Mouse (Mus musculus) midbrain, postnatal 0 days (tissue): ENCODE results near the gene Ina. TPM values are rescaled to one million over a fixed set of nuclear protein-coding genes. Genes with fewer than 3 reads are reported as not detected.

Experiments used
- ATAC-seq: fragments of 200-750 bp; cut with Nextera tagmentation; 2 replicates; pipeline ENCODE4 v1.8.0; 2017; ENCODE audit warnings: moderate number of reproducible peaks, mild to moderate bottlenecking, moderate TSS enrichment, moderate library complexity; ENCODE audit not compliant: low FRiP score
- DNase-seq: peaks from one replicate; pipeline ENCODE4 v3.0.0-alpha.2; 2015; ENCODE audit warnings: low spot score
- H3K27ac ChIP-seq: fragments of 300-500 bp; sonication (generic); 2 replicates; pipeline ENCODE4 v1.5.1; 2014; ENCODE audit warnings: low read depth, mild to moderate bottlenecking, low read length, mixed read lengths
- H3K27me3 ChIP-seq: fragments of 300-500 bp; sonication (generic); 2 replicates; pipeline ENCODE4 v1.6.1; 2014; ENCODE audit warnings: low read length, control low read depth, mixed read lengths; ENCODE audit not compliant: insufficient read depth
- H3K36me3 ChIP-seq: fragments of 300-500 bp; sonication (generic); 2 replicates; pipeline ENCODE4 v1.6.1; 2014; ENCODE audit warnings: low read length, control low read depth, mixed read lengths; ENCODE audit not compliant: insufficient read depth
- H3K4me1 ChIP-seq: fragments of 300-500 bp; sonication (generic); 2 replicates; pipeline ENCODE4 v1.6.1; 2014; ENCODE audit warnings: mild to moderate bottlenecking, control low read depth, antibody characterized with exemption, low read length, mixed read lengths; ENCODE audit not compliant: insufficient read depth
- H3K4me2 ChIP-seq: fragments of 300-500 bp; sonication (generic); 2 replicates; pipeline ENCODE4 v1.6.1; 2014; ENCODE audit warnings: low read depth, mild to moderate bottlenecking, low read length, mixed read lengths; ENCODE audit not compliant: poor library complexity, severe bottlenecking
- H3K4me3 ChIP-seq: fragments of 300-500 bp; sonication (generic); 2 replicates; pipeline ENCODE4 v1.5.1; 2014; ENCODE audit warnings: low read depth, mild to moderate bottlenecking, low read length, moderate library complexity
- H3K9ac ChIP-seq: fragments of 300-500 bp; sonication (generic); replicated peaks from 2 replicates; pipeline ENCODE4 v1.6.1; 2014; ENCODE audit warnings: mild to moderate bottlenecking, low read length, moderate library complexity, mixed read lengths; ENCODE audit not compliant: poor library complexity, severe bottlenecking
- H3K9me3 ChIP-seq: fragments of 300-500 bp; sonication (generic); 2 replicates; pipeline ENCODE4 v1.6.1; 2016; ENCODE audit warnings: low read length, control low read depth
- CTCF ChIP-seq: IDR thresholded peaks from 2 replicates; pipeline ENCODE4 v1.5.1; 2016; ENCODE audit warnings: antibody characterized with exemption, mild to moderate bottlenecking
- WGBS: fragments of 180-500 bp; shearing (Covaris S2); extraction: QIAGEN DNeasy Blood & Tissue Kit; methylation state at CpG from one replicate; pipeline ENCODE4 v1.1.7; 2014; 5-methylcytosine and 5-hydroxymethylcytosine counted together
- polyA plus RNA-seq: library from polyadenylated mRNA; unstranded; fragments of >200 nt; fragmentation: Nextera tagmentation; extraction: Ambion mirVana; gene quantifications from 2 replicates; pipeline ENCODE4 v1.2.1, GENCODE M21; 2015
- total RNA-seq: library from RNA; depleted of rRNA; stranded (reverse); fragments of >200 nt; gene quantifications from 2 replicates; pipeline ENCODE4 v1.2.3, GENCODE M21; 2014

The Ina gene
- total and polyA plus RNA-seq, 2 experiments from 2014 or later = 229 to 310 TPM

DNA sequence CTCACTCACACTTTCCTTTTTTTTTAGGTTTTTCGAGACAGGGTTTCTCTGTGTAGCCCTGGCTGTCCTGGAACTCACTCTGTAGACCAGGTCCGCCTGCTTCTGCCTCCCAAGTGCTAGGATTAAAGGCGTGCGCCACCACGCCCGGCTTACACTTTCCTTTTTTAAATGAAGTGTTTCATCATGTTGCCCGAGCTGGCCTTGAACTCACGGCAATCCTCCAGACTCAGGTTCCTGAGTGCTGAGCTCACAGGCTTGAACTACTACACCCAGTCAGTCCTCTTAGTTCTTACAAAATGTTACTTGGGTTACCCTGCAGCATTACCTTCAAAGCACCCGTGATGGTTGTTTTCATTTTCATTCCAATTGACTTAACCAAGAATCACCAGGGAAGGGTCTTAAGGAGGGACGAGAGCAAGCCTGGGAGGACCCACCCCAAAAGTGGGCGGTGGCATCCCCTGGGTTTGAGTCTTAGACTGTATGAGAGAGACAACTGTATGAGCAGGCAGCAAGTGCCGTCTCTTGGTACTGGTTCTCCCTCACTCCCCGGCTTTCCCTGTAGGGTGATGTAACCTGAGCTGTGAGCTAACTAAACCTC, 32.8 kb downstream of the Ina start:
- Histone ChIP-seq H3K9ac (no peak overlapping the region), H3K4me3 (no peak overlapping the region), H3K36me3 (peaks cover 19% of the 10 kb centered on the region), H3K27ac (no peak overlapping the region), H3K4me2 (no peak overlapping the region), H3K4me1 (peaks cover 4% of the 10 kb centered on the region; the same call in 1 of the 2 replicates), H3K9me3 (no peaks in the 10 kb centered on the region), H3K27me3 (no peaks in the 10 kb centered on the region)
- ATAC-seq = no peak
- 89% methylated on average over 13 of the region's 13 CpGs for WGBS
- no peak for DNase-seq
- no peak for TF ChIP-seq CTCF

DNA sequence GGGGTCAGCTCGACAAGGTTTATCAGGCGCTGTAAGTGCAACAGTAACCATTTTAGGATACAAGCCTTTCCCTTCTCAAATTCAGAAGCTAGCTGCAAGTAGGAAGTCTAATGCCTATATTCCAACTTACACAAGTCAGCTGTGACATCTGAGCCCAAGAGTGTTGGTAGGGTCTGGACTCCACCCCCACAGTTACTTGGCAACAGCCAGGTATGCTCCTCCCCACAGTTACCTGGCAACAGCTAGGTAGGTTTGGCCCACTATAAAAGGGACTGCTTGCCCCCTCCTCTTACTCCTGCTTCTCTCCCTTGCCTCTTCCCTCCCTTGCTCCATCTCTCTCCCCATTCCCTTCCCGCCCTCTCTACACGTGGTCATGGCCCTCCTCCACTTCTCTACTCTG, 34.6 kb downstream of the Ina start:
- Histone ChIP-seq H3K9ac (no peak overlapping the region), H3K4me1 (peaks cover 4% of the 10 kb centered on the region; the same call in 1 of the 2 replicates), H3K4me2 (peak overlapping the region; percentile 77; the same call in 1 of the 2 replicates), H3K9me3 (no peaks in the 10 kb centered on the region), H3K27ac (no peak overlapping the region), H3K36me3 (peaks cover 16% of the 10 kb centered on the region), H3K27me3 (no peaks in the 10 kb centered on the region; the same call in 1 of the 2 replicates), H3K4me3 (no peak overlapping the region)
- 65% methylated on average over 4 of the region's 4 CpGs for WGBS
- TF ChIP-seq CTCF = no peak
- DNase-seq (no peak), ATAC-seq (no peak)

DNA sequence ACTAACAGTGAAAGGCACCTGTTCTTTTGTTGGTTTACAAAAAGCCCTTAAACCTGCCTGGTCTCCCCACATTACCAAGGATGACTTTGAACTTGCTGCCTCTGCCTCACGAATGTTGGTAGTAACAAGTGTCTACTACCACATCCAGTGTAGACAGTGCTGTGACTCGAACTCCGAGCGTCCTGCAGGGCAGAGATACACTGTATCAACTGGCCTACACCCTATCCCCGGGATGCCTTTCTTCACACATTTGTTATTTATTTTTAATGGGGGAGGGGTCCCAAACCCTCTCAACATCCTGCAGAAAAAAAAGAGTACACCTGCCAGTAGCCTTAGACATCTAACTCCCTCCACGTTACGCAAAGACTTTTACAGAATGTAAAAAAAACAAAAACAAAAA, 35.3 kb downstream of the Ina start:
- peaks cover 4% of the 10 kb centered on the region; the same call in 1 of the 2 replicates for H3K4me1 ChIP-seq
- H3K9ac ChIP-seq = peak overlapping the region; percentile 90
- H3K36me3 ChIP-seq = peaks cover 16% of the 10 kb centered on the region
- H3K4me2 ChIP-seq = peak overlapping the region; percentile 77
- WGBS = 7% methylated on average over 7 of the region's 7 CpGs
- peak overlapping the region; percentile 97 for H3K4me3 ChIP-seq
- H3K27ac ChIP-seq = no peak overlapping the region
- no peaks in the 10 kb centered on the region for H3K9me3 ChIP-seq
- DNase-seq = no peak
- no peak for TF ChIP-seq CTCF
- H3K27me3 ChIP-seq = no peaks in the 10 kb centered on the region; the same call in 1 of the 2 replicates
- no peak for ATAC-seq

- Histone ChIP-seq H3K36me3 (peaks cover 14% of the 10 kb centered on the region), H3K9ac (peak within 1 kb of the TSS; percentile 90), H3K4me2 (peak within 1 kb of the TSS; percentile 77), H3K4me3 (peak within 1 kb of the TSS; percentile 97), H3K27me3 (no peaks in the 10 kb centered on the region; the same call in 1 of the 2 replicates), H3K4me1 (peaks cover 4% of the 10 kb centered on the region; the same call in 1 of the 2 replicates), H3K27ac (peak within 1 kb of the TSS; percentile 92), H3K9me3 (no peaks in the 10 kb centered on the region)
- under 1% methylated on average over 75 of the region's 75 CpGs for WGBS
- ATAC-seq (peak; percentile 91), DNase-seq (peak; percentile 89)
- TF ChIP-seq CTCF = no peak; the same call in 1 of the 2 replicates
These were observed 36.0 kb downstream of the Ina start, which contains the start of gene Pcgf6 for GRCm38 (mm10) chr19:47050271-47051032. Gene Pcgf6, minus strand, starts transcription at chr19:47050906.

- H3K27ac ChIP-seq = no peak overlapping the region
- ATAC-seq = no peak
- H3K4me3 ChIP-seq = no peak overlapping the region
- 74% methylated on average over 4 of the region's 4 CpGs for WGBS
- H3K4me1 ChIP-seq = peaks cover 4% of the 10 kb centered on the region; the same call in 1 of the 2 replicates
- H3K9me3 ChIP-seq = no peaks in the 10 kb centered on the region
- no peak overlapping the region for H3K9ac ChIP-seq
- no peaks in the 10 kb centered on the region for H3K36me3 ChIP-seq
- H3K4me2 ChIP-seq = no peak overlapping the region
- no peak for TF ChIP-seq CTCF
- no peaks in the 10 kb centered on the region; the same call in 1 of the 2 replicates for H3K27me3 ChIP-seq
- DNase-seq = no peak
These were observed 38.4 kb downstream of the Ina start for GRCm38 (mm10) chr19:47052927-47053326.

GRCm38 (mm10) chr19:47053471-47053870, 39.0 kb downstream of the Ina start:
- no peak for DNase-seq
- ATAC-seq = no peak
- Histone ChIP-seq H3K4me1 (peaks cover 4% of the 10 kb centered on the region; the same call in 1 of the 2 replicates), H3K9me3 (no peaks in the 10 kb centered on the region), H3K4me2 (no peak overlapping the region), H3K4me3 (no peak overlapping the region), H3K27ac (no peak overlapping the region), H3K36me3 (no peaks in the 10 kb centered on the region), H3K27me3 (no peaks in the 10 kb centered on the region; the same call in 1 of the 2 replicates), H3K9ac (no peak overlapping the region)
- TF ChIP-seq CTCF = no peak
- 92% methylated on average over 4 of the region's 4 CpGs for WGBS
